Mouse (Mus musculus) brain, embryonic 14.5 days (tissue): ENCODE data around the gene Lrrk1.

Experiments used
- CTCF ChIP-seq: fragments of 200-500 bp; IDR thresholded peaks from 2 replicates; pipeline ENCODE4 v1.5.1; 2012; ENCODE audit warnings: inconsistent platforms, mild to moderate bottlenecking, moderate library complexity, borderline replicate concordance; ENCODE audit not compliant: insufficient read depth, insufficient read length; ENCODE audit errors: extremely low read depth
- POLR2A ChIP-seq: fragments of 200-500 bp; IDR thresholded peaks from 2 replicates; pipeline ENCODE4 v1.6.1; 2012; ENCODE audit warnings: mild to moderate bottlenecking, inconsistent platforms, borderline replicate concordance; ENCODE audit not compliant: poor library complexity, insufficient read depth, insufficient read length, severe bottlenecking; ENCODE audit errors: extremely low read depth

DNA sequence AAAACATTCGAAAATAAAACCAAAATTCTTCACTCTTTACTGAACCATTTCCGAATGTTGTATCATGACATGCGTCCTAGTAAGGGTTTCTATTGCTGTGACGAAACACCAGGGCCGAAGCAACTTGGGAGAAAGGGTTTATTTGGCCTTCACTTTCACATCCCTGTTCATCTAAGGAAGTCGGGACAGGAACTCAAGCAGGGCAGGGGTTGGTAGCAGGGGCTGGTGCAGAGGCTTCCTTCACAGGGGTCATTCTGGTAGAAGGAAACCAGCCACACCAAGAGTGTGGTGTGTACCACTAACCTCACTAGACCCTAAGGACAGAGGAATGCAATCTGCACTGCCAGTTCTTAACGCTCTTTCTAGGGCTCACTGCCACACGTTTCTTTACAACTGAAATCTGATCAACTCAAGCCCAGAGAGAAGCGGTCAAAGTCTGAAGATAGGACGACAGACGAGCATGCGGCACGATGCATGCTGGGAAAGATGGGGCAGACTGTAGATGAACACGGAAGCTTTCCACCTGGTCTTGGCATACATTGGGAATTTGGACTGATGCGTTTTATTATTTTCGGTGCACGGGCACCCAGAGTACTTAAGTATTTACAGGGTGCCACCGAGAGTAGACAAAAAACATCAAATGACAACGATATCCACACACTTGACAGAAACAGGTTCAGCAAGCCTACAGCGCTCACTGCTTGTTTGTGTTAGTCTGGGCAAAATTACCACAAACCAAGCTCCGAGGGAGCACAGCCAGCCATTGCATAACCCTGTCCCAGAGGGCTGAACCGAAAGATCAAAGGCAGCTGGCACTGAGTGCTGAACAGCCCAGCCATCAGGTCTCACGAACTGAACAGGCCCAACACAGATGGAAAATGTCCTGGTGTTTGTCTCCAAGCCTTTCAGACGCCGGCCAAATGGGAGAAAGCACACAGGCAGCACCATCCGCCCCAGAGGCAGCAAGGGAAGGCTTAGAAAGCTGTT, 77.2 kb downstream of the Lrrk1 start:
- TF ChIP-seq CTCF (no peak), POLR2A (no peak)
